Mouse (Mus musculus) MEL (cell line): ENCODE measurements around the gene Rnf111. TPM values are rescaled to one million over a fixed set of nuclear protein-coding genes. Genes with fewer than 3 reads are reported as not detected.

Source experiments
- DNase-seq: peaks from one replicate; pipeline ENCODE4 v3.0.0; 2011; ENCODE audit warnings: low read depth, low spot score
- H3K27ac ChIP-seq: 2 replicates; pipeline ENCODE4 v1.5.1; 2012; ENCODE audit warnings: low read depth, mild to moderate bottlenecking, control low read depth, low read length, moderate library complexity; ENCODE audit not compliant: control insufficient read depth
- H3K27me3 ChIP-seq, 2 experiments: fragments of 150-350 bp in 1 of 2; sonication (generic) in 1 of 2; 2 replicates each; pipeline ENCODE4 v1.6.1; 2012; ENCODE audit warnings: low read length in 2 of 2, mild to moderate bottlenecking in 2 of 2, improper control_type of control experiment in 1 of 2, moderate library complexity in 1 of 2; ENCODE audit not compliant: insufficient read depth in 2 of 2, control insufficient read depth in 1 of 2
- H3K36me3 ChIP-seq, 2 experiments: 2 replicates each; pipeline ENCODE4 v1.6.1; 2012 to 2014; ENCODE audit warnings: low read length in 2 of 2, improper control_type of control experiment in 1 of 2, inconsistent platforms in 1 of 2, mild to moderate bottlenecking in 1 of 2; ENCODE audit not compliant: insufficient read depth in 2 of 2, control insufficient read depth in 1 of 2
- H3K4me1 ChIP-seq, 2 experiments: fragments of 150-350 bp in 1 of 2; sonication (generic) in 1 of 2; 2 replicates each; pipeline ENCODE4 v1.6.1; 2012; ENCODE audit warnings: low read length in 2 of 2, improper control_type of control experiment in 1 of 2, mild to moderate bottlenecking in 1 of 2; ENCODE audit not compliant: insufficient read depth in 2 of 2, control insufficient read depth in 1 of 2
- H3K4me3 ChIP-seq, 2 experiments: fragments of 150-350 bp in 1 of 2; sonication (generic) in 1 of 2; 2 replicates each; pipeline ENCODE4 v1.5.1; 2012; ENCODE audit warnings: low read depth in 2 of 2, low read length in 2 of 2, mild to moderate bottlenecking in 2 of 2, moderate library complexity in 2 of 2, control low read depth in 1 of 2, improper control_type of control experiment in 1 of 2; ENCODE audit not compliant: control insufficient read depth in 1 of 2, insufficient read depth in 1 of 2
- H3K79me2 ChIP-seq: 2 replicates; pipeline ENCODE4 v1.6.1; 2012; ENCODE audit warnings: mild to moderate bottlenecking, low read length, moderate library complexity; ENCODE audit not compliant: control insufficient read depth, poor library complexity, insufficient read depth
- H3K9ac ChIP-seq: 2 replicates; pipeline ENCODE4 v1.6.1; 2012; ENCODE audit warnings: low read depth, mild to moderate bottlenecking, control low read depth, low read length, moderate library complexity; ENCODE audit not compliant: control insufficient read depth, poor library complexity, severe bottlenecking
- H3K9me3 ChIP-seq: fragments of 150-350 bp; sonication (generic); replicated peaks from 2 replicates; pipeline ENCODE4 v1.6.1; 2012; ENCODE audit warnings: mild to moderate bottlenecking, low read length, improper control_type of control experiment, moderate library complexity; ENCODE audit not compliant: insufficient read depth
- BHLHE40 ChIP-seq: IDR thresholded peaks from 2 replicates; pipeline ENCODE4 v1.6.1; 2012; ENCODE audit warnings: low read depth, mild to moderate bottlenecking, inconsistent platforms, low read length, improper control_type of control experiment, borderline replicate concordance
- CHD1 ChIP-seq: IDR thresholded peaks from 2 replicates; pipeline ENCODE4 v1.6.1; 2012; ENCODE audit warnings: low read depth, mild to moderate bottlenecking, inconsistent platforms, low read length, improper control_type of control experiment
- CHD2 ChIP-seq: IDR thresholded peaks from 2 replicates; pipeline ENCODE4 v1.6.1; 2011; ENCODE audit warnings: low read length, improper control_type of control experiment
- CTCF ChIP-seq, 3 experiments: IDR thresholded peaks in 2 of 3; conservative IDR thresholded peaks in 1 of 3; 2 replicates each; pipeline ENCODE4 v1.5.1; 2011 to 2012; ENCODE audit warnings: low read length in 3 of 3, low read depth in 2 of 3, mild to moderate bottlenecking in 2 of 3, improper control_type of control experiment in 1 of 3, inconsistent platforms in 1 of 3, mixed read lengths in 1 of 3, moderate library complexity in 1 of 3; ENCODE audit not compliant: control insufficient read depth in 1 of 3, insufficient read depth in 1 of 3, poor library complexity in 1 of 3, severe bottlenecking in 1 of 3
- E2F4 ChIP-seq: IDR thresholded peaks from 2 replicates; pipeline ENCODE4 v1.6.1; 2011; ENCODE audit warnings: low read depth, low read length, improper control_type of control experiment, borderline replicate concordance
- ELF1 ChIP-seq: IDR thresholded peaks from 2 replicates; pipeline ENCODE4 v1.6.1; 2014; ENCODE audit warnings: low read depth, mild to moderate bottlenecking, inconsistent platforms, low read length, improper control_type of control experiment, moderate library complexity
- EP300 ChIP-seq, 2 experiments: IDR thresholded peaks; 2 replicates each; pipeline ENCODE4 v1.6.1; 2011; ENCODE audit warnings: improper control_type of control experiment in 2 of 2, low read length in 2 of 2, low read depth in 1 of 2, mild to moderate bottlenecking in 1 of 2
- GABPA ChIP-seq: IDR thresholded peaks from 2 replicates; pipeline ENCODE4 v1.6.1; 2012; ENCODE audit warnings: low read depth, mild to moderate bottlenecking, inconsistent platforms, low read length, improper control_type of control experiment, moderate library complexity
- GATA1 ChIP-seq: IDR thresholded peaks from 2 replicates; pipeline ENCODE4 v1.6.1; 2011; ENCODE audit warnings: low read depth, low read length, improper control_type of control experiment
- KAT2A ChIP-seq: conservative IDR thresholded peaks from 2 replicates; pipeline ENCODE4 v1.6.1; 2012; ENCODE audit warnings: low read depth, low read length, improper control_type of control experiment, inconsistent platforms
- MAFK ChIP-seq: IDR thresholded peaks from 2 replicates; pipeline ENCODE4 v1.6.1; 2011; ENCODE audit warnings: low read depth, mild to moderate bottlenecking, low read length, improper control_type of control experiment, borderline replicate concordance
- MAX ChIP-seq: IDR thresholded peaks from 2 replicates; pipeline ENCODE4 v1.6.1; 2011; ENCODE audit warnings: low read length, improper control_type of control experiment
- MAZ ChIP-seq: IDR thresholded peaks from 2 replicates; pipeline ENCODE4 v1.6.1; 2012; ENCODE audit warnings: low read depth, mild to moderate bottlenecking, inconsistent platforms, low read length, improper control_type of control experiment
- MYB ChIP-seq: IDR thresholded peaks from 2 replicates; pipeline ENCODE4 v1.6.1; 2011; ENCODE audit warnings: mild to moderate bottlenecking, low read depth, low read length, improper control_type of control experiment
- MYC ChIP-seq: IDR thresholded peaks from 2 replicates; pipeline ENCODE4 v1.6.1; 2011; ENCODE audit warnings: low read depth, mild to moderate bottlenecking, low read length, improper control_type of control experiment, moderate library complexity
- POLR2A ChIP-seq, 2 experiments: IDR thresholded peaks; 2 replicates each; pipeline ENCODE4 v1.6.1; 2011 to 2012; ENCODE audit warnings: low read length in 2 of 2, mild to moderate bottlenecking in 2 of 2, control low read depth in 1 of 2, improper control_type of control experiment in 1 of 2, low read depth in 1 of 2, moderate library complexity in 1 of 2; ENCODE audit not compliant: control insufficient read depth in 1 of 2, insufficient read depth in 1 of 2, poor library complexity in 1 of 2
- POLR2AphosphoS2 ChIP-seq: IDR thresholded peaks from 2 replicates; pipeline ENCODE4 v1.6.1; 2011; ENCODE audit warnings: low read length, improper control_type of control experiment
- RCOR1 ChIP-seq: IDR thresholded peaks from 2 replicates; pipeline ENCODE4 v1.6.1; 2012; ENCODE audit warnings: low read depth, mild to moderate bottlenecking, inconsistent platforms, low read length, improper control_type of control experiment
- TCF12 ChIP-seq: IDR thresholded peaks from 2 replicates; pipeline ENCODE4 v1.6.1; 2014; ENCODE audit warnings: low read depth, mild to moderate bottlenecking, inconsistent platforms, low read length, improper control_type of control experiment, moderate library complexity
- USF2 ChIP-seq, 2 experiments: IDR thresholded peaks; 2 replicates each; pipeline ENCODE4 v1.6.1; 2011 to 2012; ENCODE audit warnings: improper control_type of control experiment in 2 of 2, low read length in 2 of 2, borderline replicate concordance in 1 of 2, inconsistent platforms in 1 of 2, low read depth in 1 of 2, mild to moderate bottlenecking in 1 of 2; ENCODE audit not compliant: insufficient read depth in 1 of 2
- ZKSCAN1 ChIP-seq: IDR thresholded peaks from 2 replicates; pipeline ENCODE4 v1.6.1; 2012; ENCODE audit warnings: low read depth, mild to moderate bottlenecking, inconsistent platforms, low read length, improper control_type of control experiment, moderate library complexity
- ZMIZ1 ChIP-seq: IDR thresholded peaks from 2 replicates; pipeline ENCODE4 v1.6.1; 2012; ENCODE audit warnings: low read depth, mild to moderate bottlenecking, inconsistent platforms, low read length, improper control_type of control experiment, moderate library complexity
- ZNF384 ChIP-seq: IDR thresholded peaks from 2 replicates; pipeline ENCODE4 v1.6.1; 2012; ENCODE audit warnings: low read depth, mild to moderate bottlenecking, inconsistent platforms, low read length, improper control_type of control experiment
- polyA plus RNA-seq, 2 experiments: library from polyadenylated mRNA; stranded (reverse) in 1 of 2; unstranded in 1 of 2; fragments of >175 nt in 1 of 2; fragments of >200 nt in 1 of 2; gene quantifications; 2 replicates each; pipeline versions ENCODE4 v1.2.1 to v1.2.4; 2012; ENCODE audit warnings: low replicate concordance in 2 of 2, low read depth in 1 of 2; ENCODE audit not compliant: insufficient read length in 2 of 2, insufficient read depth in 1 of 2, missing spikeins in 1 of 2
- total RNA-seq: library from RNA; depleted of rRNA; stranded (reverse); fragments of 300-350 nt; gene quantifications from 2 replicates; pipeline ENCODE4 v1.2.3, GENCODE M21; 2012

Gene Rnf111
- total and polyA plus RNA-seq, 3 experiments, result 25.2 to 88.2 (median 46.0) TPM

DNA sequence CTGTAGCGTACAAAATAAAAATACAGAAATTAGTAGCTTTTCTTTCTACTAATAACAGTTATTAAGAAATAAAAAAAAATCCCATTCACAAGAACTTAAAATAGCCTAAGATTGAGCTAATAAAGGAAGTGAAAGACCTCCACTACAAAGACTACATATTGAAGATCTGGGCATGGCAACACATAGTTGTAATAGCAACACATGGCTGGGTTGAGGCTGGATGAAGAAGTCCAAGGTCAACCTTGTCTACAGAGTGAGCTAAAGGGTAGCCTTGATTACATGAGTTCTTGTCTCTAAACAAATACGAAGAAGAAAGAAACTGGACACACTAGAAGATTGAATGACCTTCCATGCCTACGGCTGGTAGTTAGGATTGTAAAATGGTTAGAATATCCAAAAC, 20.3 kb upstream of the Rnf111 start:
- Histone ChIP-seq H3K27me3 (peaks cover 0 to 2% of the 10 kb centered on the region in 2 experiments; a peak in 3 of 4 replicates), H3K36me3 (no peaks in the 10 kb centered on the region), H3K9ac (no peak overlapping the region), H3K4me3 (no peak overlapping the region), H3K9me3 (no peaks in the 10 kb centered on the region), H3K79me2 (no peaks in the 10 kb centered on the region), H3K27ac (no peak overlapping the region), H3K4me1 (no peaks in the 10 kb centered on the region)
- DNase-seq, result no peak
- TF ChIP-seq POLR2AphosphoS2, result no peak
- TF ChIP-seq GABPA, result no peak
- no peak for TF ChIP-seq MAFK
- no peak for TF ChIP-seq E2F4
- TF ChIP-seq MYC, result no peak

- no peaks in the 10 kb centered on the region for H3K36me3 ChIP-seq
- no peaks in the 10 kb centered on the region for H3K9me3 ChIP-seq
- no peaks in the 10 kb centered on the region for H3K4me1 ChIP-seq
- no peaks in the 10 kb centered on the region for H3K79me2 ChIP-seq
- no peak overlapping the region for H3K4me3 ChIP-seq
- H3K9ac ChIP-seq, result no peak overlapping the region
- no peak overlapping the region for H3K27ac ChIP-seq
- no peak for DNase-seq
- TF ChIP-seq E2F4 (no peak), GATA1 (no peak), USF2 (IDR thresholded peaks at IDR 0.05; ENCODE audit: borderline replicate concordance in 1 of 2, insufficient read depth in 1 of 2, low read depth in 1 of 2, low read length in 2 of 2) (no peak), MAZ (no peak), ZMIZ1 (no peak), CTCF (IDR thresholded peaks at IDR 0.05 in 2 of 3, conservative IDR thresholded peaks at IDR 0.05 in 1 of 3; ENCODE audit: control insufficient read depth in 1 of 3, insufficient read depth in 1 of 3, low read depth in 2 of 3, low read length in 3 of 3, poor library complexity in 1 of 3, severe bottlenecking in 1 of 3) (no peak), MAX (no peak), MYB (no peak), TCF12 (no peak), ZKSCAN1 (no peak), CHD1 (no peak), EP300 (IDR thresholded peaks at IDR 0.05; ENCODE audit: low read depth in 1 of 2, low read length in 2 of 2) (no peak), KAT2A (no peak), ELF1 (no peak), CHD2 (no peak), BHLHE40 (no peak), RCOR1 (no peak), ZNF384 (no peak), POLR2A (IDR thresholded peaks at IDR 0.05; ENCODE audit: control insufficient read depth in 1 of 2, insufficient read depth in 1 of 2, low read depth in 1 of 2, low read length in 2 of 2, poor library complexity in 1 of 2) (no peak), MAFK (no peak)
- peaks cover 4 to 6% of the 10 kb centered on the region in 2 experiments for H3K27me3 ChIP-seq
Observed at GRCm38 (mm10) chr9:70520651-70521050, 17.1 kb upstream of the Rnf111 start.
